Mouse (Mus musculus): ENCODE data around the gene Epb41l3. TPM values are rescaled to one million over a fixed set of nuclear protein-coding genes. Genes with fewer than 3 reads are reported as not detected.
"Not testable (repeated sequence)": the region's sequence is repeated elsewhere in the genome, so short reads cannot be mapped to it uniquely, and the experiment has no call there.

Gene Epb41l3
- polyA plus RNA-seq, 1 experiment from 2014 or later, result 91.8 TPM

- Histone ChIP-seq H3K9me3 (no peaks in the 10 kb centered on the region), H3K4me3 (peak overlapping the region; percentile 25), H3K27ac (replicated peaks) (peak overlapping the region; percentile 48; the same call in 1 of the 2 replicates), H3K9ac (no peak overlapping the region), H3K4me1 (replicated peaks) (peaks cover 22% of the 10 kb centered on the region), H3K36me3 (no peaks in the 10 kb centered on the region), H3K27me3 (no peaks in the 10 kb centered on the region), H3K4me2 (peak overlapping the region; percentile 55)
- WGBS, result 5% methylated on average over 19 of the region's 19 CpGs
- ATAC-seq (ENCODE audit: low FRiP score, low read depth), result peak; percentile 73
Measured at GRCm38 (mm10) chr17:69120533-69121358, 45.3 kb downstream of the Epb41l3 start.

- H3K4me2 ChIP-seq, result peak overlapping the region; percentile 43
- H3K27ac ChIP-seq (replicated peaks); H3K9ac ChIP-seq; ATAC-seq (ENCODE audit: low FRiP score, low read depth); H3K9me3 ChIP-seq; H3K27me3 ChIP-seq; H3K36me3 ChIP-seq: not testable (repeated sequence)
- 11% methylated on average over 6 of the region's 6 CpGs for WGBS
- 0 out of 2 replicates have a peak overlapping the region, but pooled peaks have one; percentile 11 for H3K4me3 ChIP-seq
- peaks cover 26% of the 10 kb centered on the region for H3K4me1 ChIP-seq (replicated peaks)
Measured at GRCm38 (mm10) chr17:69122403-69122802, 46.9 kb downstream of the Epb41l3 start.

DNA sequence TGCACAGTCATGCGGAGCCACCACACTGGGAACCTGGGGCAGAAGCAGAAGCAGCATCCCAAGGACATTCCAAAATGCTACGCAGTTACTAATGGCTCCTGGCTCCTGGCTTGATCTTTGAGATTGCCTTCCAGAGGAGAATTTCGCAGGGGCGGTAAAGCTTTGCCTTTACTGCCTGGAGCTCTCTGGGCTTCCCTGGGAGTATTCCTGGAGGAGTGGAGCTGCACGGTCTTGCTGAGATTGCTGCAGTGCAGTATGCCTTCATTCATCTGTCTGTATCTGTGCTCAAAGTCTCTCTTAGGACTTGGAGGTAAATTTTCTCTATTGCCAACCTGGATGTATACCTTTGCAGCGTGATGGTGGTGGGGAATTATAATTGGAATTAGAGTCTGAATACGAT is 52.0 kb downstream of the Epb41l3 start:
- Histone ChIP-seq H3K9me3 (no peaks in the 10 kb centered on the region), H3K27me3 (no peaks in the 10 kb centered on the region), H3K9ac (no peak overlapping the region), H3K36me3 (no peaks in the 10 kb centered on the region), H3K4me2 (no peak overlapping the region), H3K4me1 (replicated peaks) (peaks cover 21% of the 10 kb centered on the region), H3K27ac (replicated peaks) (no peak overlapping the region), H3K4me3 (no peak overlapping the region)
- WGBS, result 76% methylated on average over 7 of the region's 7 CpGs
- ATAC-seq (ENCODE audit: low FRiP score, low read depth), result no peak

- 80% methylated on average over 5 of the region's 5 CpGs for WGBS
- no peaks in the 10 kb centered on the region for H3K27me3 ChIP-seq
- H3K9ac ChIP-seq, result no peak overlapping the region
- H3K9me3 ChIP-seq, result no peaks in the 10 kb centered on the region
- no peak overlapping the region for H3K4me2 ChIP-seq
- peaks cover 20% of the 10 kb centered on the region for H3K4me1 ChIP-seq (replicated peaks)
- no peak for ATAC-seq (ENCODE audit: low FRiP score, low read depth)
- no peak overlapping the region for H3K4me3 ChIP-seq
- H3K36me3 ChIP-seq, result no peaks in the 10 kb centered on the region
- no peak overlapping the region for H3K27ac ChIP-seq (replicated peaks)
Measured at GRCm38 (mm10) chr17:69127981-69128380, 52.5 kb downstream of the Epb41l3 start.

DNA sequence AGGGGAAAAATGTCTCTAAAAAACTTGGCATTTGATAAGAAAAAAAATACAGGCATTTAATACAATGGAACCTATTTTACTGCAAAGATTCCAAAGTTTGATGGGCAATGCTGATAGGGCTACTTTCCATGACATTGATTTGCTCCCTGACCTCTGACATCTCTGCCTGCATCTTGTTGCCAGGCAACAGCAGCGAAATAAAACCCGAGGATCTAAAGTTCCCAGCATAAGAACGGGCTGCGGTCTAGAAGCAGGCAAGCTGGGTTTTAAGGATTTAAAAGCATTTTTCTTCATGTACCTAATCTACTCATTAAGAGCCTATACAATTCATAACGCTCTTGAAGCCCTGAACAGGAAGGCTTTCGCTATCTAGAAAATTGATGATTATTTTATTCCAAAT is 54.0 kb downstream of the Epb41l3 start:
- Histone ChIP-seq H3K4me3 (no peak overlapping the region), H3K9ac (no peak overlapping the region), H3K36me3 (no peaks in the 10 kb centered on the region), H3K27ac (replicated peaks) (no peak overlapping the region), H3K9me3 (no peaks in the 10 kb centered on the region), H3K4me1 (replicated peaks) (peaks cover 20% of the 10 kb centered on the region), H3K4me2 (no peak overlapping the region), H3K27me3 (no peaks in the 10 kb centered on the region)
- WGBS, result 22% methylated on average over 6 of the region's 6 CpGs
- no peak for ATAC-seq (ENCODE audit: low FRiP score, low read depth)

DNA sequence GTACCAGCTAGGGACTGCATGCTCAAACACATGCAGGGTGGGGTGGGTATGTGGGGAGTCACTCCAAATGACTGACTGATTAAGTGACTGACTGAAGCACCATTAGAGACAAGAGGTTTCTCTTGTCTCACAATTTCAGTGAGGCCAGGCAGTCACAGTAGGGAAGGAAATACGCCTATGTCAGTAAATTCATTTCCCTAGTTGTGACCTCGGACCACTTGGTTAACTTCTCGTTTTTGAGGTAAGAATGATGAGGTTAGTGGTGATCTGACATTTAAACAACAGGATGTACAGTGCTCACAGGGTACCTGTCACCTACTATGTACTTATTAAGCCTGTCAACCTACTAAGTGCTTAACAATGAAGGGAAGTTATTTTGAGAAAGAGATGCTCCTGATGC is 67.5 kb downstream of the Epb41l3 start:
- Histone ChIP-seq H3K36me3 (no peaks in the 10 kb centered on the region), H3K27ac (replicated peaks) (no peak overlapping the region), H3K4me1 (replicated peaks) (no peaks in the 10 kb centered on the region), H3K9me3 (no peaks in the 10 kb centered on the region), H3K4me2 (no peak overlapping the region), H3K27me3 (no peaks in the 10 kb centered on the region), H3K9ac (no peak overlapping the region), H3K4me3 (no peak overlapping the region)
- 85% methylated on average over 3 of the region's 3 CpGs for WGBS
- no peak for ATAC-seq (ENCODE audit: low FRiP score, low read depth)

DNA sequence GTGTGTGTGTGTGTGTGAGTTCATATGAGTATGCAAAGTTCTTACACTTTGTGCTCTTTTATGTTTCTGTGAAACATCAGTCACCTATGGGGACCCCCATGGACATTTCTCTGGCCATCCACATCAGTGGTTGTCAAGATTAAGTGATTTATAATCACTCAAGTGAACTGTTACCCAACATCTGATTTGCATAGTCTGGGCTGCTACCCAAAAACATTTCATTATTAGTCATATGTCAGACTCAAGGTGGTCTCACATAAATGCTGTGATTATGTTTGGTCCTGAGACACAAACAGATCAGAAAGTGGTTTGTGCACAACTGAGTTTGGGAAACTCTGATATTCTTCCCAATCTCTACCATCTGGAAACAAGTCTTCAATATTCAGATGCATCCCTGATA is 75.3 kb downstream of the Epb41l3 start:
- peaks cover 2% of the 10 kb centered on the region; the same call in 1 of the 2 replicates for H3K4me1 ChIP-seq (replicated peaks)

GRCm38 (mm10) chr17:69151281-69151680 is 75.8 kb downstream of the Epb41l3 start:
- WGBS, result 34% methylated on average over 3 of the region's 3 CpGs
- Histone ChIP-seq H3K4me3 (no peak overlapping the region), H3K9me3 (no peaks in the 10 kb centered on the region), H3K27ac (replicated peaks) (no peak overlapping the region), H3K27me3 (no peaks in the 10 kb centered on the region), H3K4me1 (replicated peaks) (peaks cover 5% of the 10 kb centered on the region; the same call in 1 of the 2 replicates), H3K4me2 (no peak overlapping the region), H3K36me3 (no peaks in the 10 kb centered on the region), H3K9ac (no peak overlapping the region)
- no peak for ATAC-seq (ENCODE audit: low FRiP score, low read depth)

More for the DNA sequence above, 75.3 kb downstream of the Epb41l3 start:
- no peaks in the 10 kb centered on the region for H3K9me3 ChIP-seq
- ATAC-seq (ENCODE audit: low FRiP score, low read depth), result no peak
- H3K4me2 ChIP-seq, result no peak overlapping the region
- H3K36me3 ChIP-seq, result no peaks in the 10 kb centered on the region
- no peak overlapping the region for H3K27ac ChIP-seq (replicated peaks)
- no peak overlapping the region for H3K9ac ChIP-seq
- H3K4me3 ChIP-seq, result no peak overlapping the region
- H3K27me3 ChIP-seq, result no peaks in the 10 kb centered on the region

GRCm38 (mm10) chr17:69155034-69155433 is 79.6 kb downstream of the Epb41l3 start:
- 82% methylated on average over 8 of the region's 8 CpGs for WGBS
- ATAC-seq (ENCODE audit: low FRiP score, low read depth), result no peak

GRCm38 (mm10) chr17:69156522-69157100 is 81.1 kb downstream of the Epb41l3 start:
- peak overlapping the region; percentile 97 for H3K9ac ChIP-seq
- WGBS, result under 1% methylated on average over 58 of the region's 58 CpGs
- H3K4me3 ChIP-seq, result peak overlapping the region; percentile 97
- H3K36me3 ChIP-seq, result no peaks in the 10 kb centered on the region
- peak overlapping the region; percentile 81 for H3K27ac ChIP-seq (replicated peaks)
- no peaks in the 10 kb centered on the region for H3K9me3 ChIP-seq
- H3K4me2 ChIP-seq, result peak overlapping the region; percentile 92
- peaks cover 9% of the 10 kb centered on the region; the same call in 1 of the 2 replicates for H3K4me1 ChIP-seq (replicated peaks)
- no peaks in the 10 kb centered on the region for H3K27me3 ChIP-seq
- ATAC-seq (ENCODE audit: low FRiP score, low read depth), result peak; percentile 82

More at GRCm38 (mm10) chr17:69155034-69155433, 79.6 kb downstream of the Epb41l3 start:
- Histone ChIP-seq H3K36me3 (no peaks in the 10 kb centered on the region), H3K4me2 (no peak overlapping the region), H3K9ac (no peak overlapping the region), H3K9me3 (no peaks in the 10 kb centered on the region), H3K4me3 (no peak overlapping the region), H3K27ac (replicated peaks) (no peak overlapping the region), H3K4me1 (replicated peaks) (peaks cover 9% of the 10 kb centered on the region; the same call in 1 of the 2 replicates), H3K27me3 (no peaks in the 10 kb centered on the region)

DNA sequence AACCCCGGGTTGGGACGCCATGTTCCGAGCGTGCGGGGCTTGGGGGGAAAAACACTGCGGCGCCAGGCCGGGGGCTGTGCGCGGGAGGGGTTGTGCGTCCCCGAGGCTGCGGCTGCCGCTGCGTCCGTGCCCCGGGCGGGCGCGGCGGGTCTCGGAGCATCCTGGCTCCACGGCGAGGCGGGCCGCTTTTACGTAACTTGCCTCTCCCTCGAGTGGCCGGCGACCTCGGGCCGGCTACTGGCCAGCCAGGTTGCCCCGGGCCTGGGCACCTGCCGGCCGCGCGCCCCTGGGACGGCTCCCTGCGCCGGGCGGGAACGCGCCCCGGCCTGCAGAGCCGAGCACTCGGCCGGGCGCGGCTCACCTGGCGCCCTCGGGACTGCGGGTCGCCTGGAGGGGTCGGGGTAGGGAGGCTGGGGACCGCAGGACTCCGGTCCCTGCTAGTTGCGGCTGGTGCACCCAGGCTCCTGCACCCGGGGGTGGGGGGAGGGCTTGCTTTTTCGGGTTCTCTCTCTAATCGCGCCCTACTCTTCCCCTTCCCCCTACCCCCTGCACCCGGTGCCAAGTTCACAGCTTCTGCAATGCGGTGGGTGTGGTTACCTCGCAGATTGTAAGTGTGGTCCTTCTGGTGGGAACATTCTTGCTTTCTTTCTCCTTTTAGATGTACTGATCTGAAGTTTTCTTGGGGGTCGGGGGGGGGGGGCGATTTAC is 81.8 kb downstream of the Epb41l3 start:
- Histone ChIP-seq H3K9me3 (no peaks in the 10 kb centered on the region), H3K4me2 (peak overlapping the region; percentile 92), H3K27me3 (no peaks in the 10 kb centered on the region), H3K4me1 (replicated peaks) (peaks cover 9% of the 10 kb centered on the region; the same call in 1 of the 2 replicates), H3K27ac (replicated peaks) (peak overlapping the region; percentile 81), H3K4me3 (peak overlapping the region; percentile 97), H3K9ac (peak overlapping the region; percentile 97), H3K36me3 (no peaks in the 10 kb centered on the region)
- peak; percentile 68 for ATAC-seq (ENCODE audit: low FRiP score, low read depth)
- WGBS, result under 1% methylated on average over 64 of the region's 66 CpGs

- peak overlapping the region; percentile 97 for H3K9ac ChIP-seq
- WGBS, result 8% methylated on average over 11 of the region's 11 CpGs
- no peaks in the 10 kb centered on the region for H3K36me3 ChIP-seq
- H3K4me3 ChIP-seq, result peak overlapping the region; percentile 97
- no peak overlapping the region; the same call in 1 of the 2 replicates for H3K27ac ChIP-seq (replicated peaks)
- no peak for ATAC-seq (ENCODE audit: low FRiP score, low read depth)
- peak overlapping the region; percentile 92 for H3K4me2 ChIP-seq
- peaks cover 9% of the 10 kb centered on the region; the same call in 1 of the 2 replicates for H3K4me1 ChIP-seq (replicated peaks)
- no peaks in the 10 kb centered on the region for H3K27me3 ChIP-seq
- H3K9me3 ChIP-seq, result no peaks in the 10 kb centered on the region
Measured at GRCm38 (mm10) chr17:69157809-69158185, 82.3 kb downstream of the Epb41l3 start.

Measured in hindbrain, embryonic 15.5 days (tissue).